Mouse (Mus musculus) hindbrain, postnatal 0 days (tissue): ENCODE measurements at regions not wholly inside any gene's neighbourhood (a gene's known extent, or its start where the extent isn't known, plus 50 kb on each side); places are given as distances from the start of the nearest gene placed in this dataset.

Source experiments
- ATAC-seq: fragments of 200-750 bp; cut with Nextera tagmentation; 2 replicates; pipeline ENCODE4 v1.8.0; 2017; ENCODE audit warnings: mild to moderate bottlenecking, moderate TSS enrichment, moderate library complexity
- DNase-seq: peaks from one replicate; pipeline ENCODE4 v3.0.0-alpha.2; 2015; ENCODE audit warnings: low spot score
- H3K27ac ChIP-seq: fragments of 300-500 bp; sonication (generic); 2 replicates; pipeline ENCODE4 v1.5.1; 2014; ENCODE audit warnings: mild to moderate bottlenecking
- H3K27me3 ChIP-seq: fragments of 300-500 bp; sonication (generic); 2 replicates; pipeline ENCODE4 v1.6.1; 2014; ENCODE audit warnings: low read length, mixed read lengths; ENCODE audit not compliant: insufficient read depth
- H3K36me3 ChIP-seq: fragments of 300-500 bp; sonication (generic); 2 replicates; pipeline ENCODE4 v1.6.1; 2014; ENCODE audit warnings: low read length, mixed read lengths; ENCODE audit not compliant: insufficient read depth
- H3K4me1 ChIP-seq: fragments of 300-500 bp; sonication (generic); 2 replicates; pipeline ENCODE4 v1.6.1; 2014; ENCODE audit warnings: antibody characterized with exemption, low read length, mixed read lengths; ENCODE audit not compliant: insufficient read depth
- H3K4me2 ChIP-seq: fragments of 300-500 bp; sonication (generic); 2 replicates; pipeline ENCODE4 v1.6.1; 2014; ENCODE audit warnings: low read depth, mild to moderate bottlenecking, low read length, moderate library complexity, mixed read lengths
- H3K4me3 ChIP-seq: fragments of 300-500 bp; sonication (generic); 2 replicates; pipeline ENCODE4 v1.5.1; 2014; ENCODE audit warnings: low read length
- H3K9ac ChIP-seq: fragments of 300-500 bp; sonication (generic); replicated peaks from 2 replicates; pipeline ENCODE4 v1.6.1; 2014; ENCODE audit warnings: mild to moderate bottlenecking, low read length, moderate library complexity, mixed read lengths
- H3K9me3 ChIP-seq: fragments of 300-500 bp; sonication (generic); 2 replicates; pipeline ENCODE4 v1.6.1; 2016; ENCODE audit warnings: low read length, mixed read lengths
- CTCF ChIP-seq: IDR thresholded peaks from 2 replicates; pipeline ENCODE4 v1.5.1; 2016; ENCODE audit warnings: antibody characterized with exemption, control low read depth, low read depth
- WGBS: fragments of 180-500 bp; shearing (Covaris S2); extraction: QIAGEN DNeasy Blood & Tissue Kit; methylation state at CpG from one replicate; pipeline ENCODE4 v1.1.7; 2014; 5-methylcytosine and 5-hydroxymethylcytosine counted together

DNA sequence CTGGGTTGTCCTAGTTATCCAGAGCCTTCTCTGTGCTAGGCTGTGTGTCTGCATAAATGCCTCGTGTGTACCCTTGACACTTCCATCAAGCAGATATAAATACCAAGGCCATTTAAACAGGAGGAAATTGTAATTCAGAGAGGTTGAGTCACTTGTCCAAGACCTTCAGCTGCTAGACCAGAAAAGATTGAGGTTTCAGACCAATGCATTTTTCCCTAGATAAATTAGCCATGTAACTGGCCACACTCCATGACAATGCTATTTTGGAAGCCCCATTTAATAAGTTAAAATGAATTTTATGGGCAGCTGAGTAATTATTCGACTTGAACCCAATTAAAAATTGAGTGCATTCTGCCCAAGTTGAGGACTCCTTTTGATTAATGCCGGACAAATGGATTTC, 509.6 kb downstream of the 1810013L24Rik start:
- peaks cover 3% of the 10 kb centered on the region; the same call in 1 of the 2 replicates for H3K4me1 ChIP-seq
- WGBS: 76% methylated on average over 3 of the region's 3 CpGs
- H3K4me3 ChIP-seq: no peak overlapping the region
- H3K27ac ChIP-seq: no peak overlapping the region
- no peak overlapping the region for H3K4me2 ChIP-seq
- H3K9me3 ChIP-seq: no peaks in the 10 kb centered on the region
- ATAC-seq: no peak
- DNase-seq: no peak
- no peaks in the 10 kb centered on the region for H3K36me3 ChIP-seq
- H3K27me3 ChIP-seq: no peaks in the 10 kb centered on the region
- no peak for TF ChIP-seq CTCF
- no peak overlapping the region for H3K9ac ChIP-seq

DNA sequence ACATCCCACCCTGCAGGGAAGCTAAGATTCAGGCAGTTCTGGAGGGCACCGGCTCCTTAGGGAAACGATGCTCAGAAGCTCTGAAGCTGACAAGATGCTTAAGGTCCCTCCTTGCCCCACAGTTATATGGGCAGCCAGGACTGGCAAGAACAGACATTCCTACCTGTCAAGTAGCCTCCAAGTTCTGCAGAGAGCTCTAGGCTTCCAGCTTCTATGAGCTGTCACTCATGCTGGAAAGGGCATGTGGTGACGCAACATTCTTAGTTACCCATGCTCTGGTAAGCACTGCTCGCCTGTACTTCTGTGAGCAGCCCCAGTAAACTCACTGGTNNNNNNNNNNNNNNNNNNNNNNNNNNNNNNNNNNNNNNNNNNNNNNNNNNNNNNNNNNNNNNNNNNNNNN, 511.3 kb downstream of the 1810013L24Rik start:
- Histone ChIP-seq H3K36me3 (no peaks in the 10 kb centered on the region), H3K27ac (no peak overlapping the region), H3K27me3 (no peaks in the 10 kb centered on the region), H3K4me3 (no peak overlapping the region), H3K9me3 (no peaks in the 10 kb centered on the region), H3K4me1 (peaks cover 1% of the 10 kb centered on the region; the same call in 1 of the 2 replicates), H3K4me2 (no peak overlapping the region), H3K9ac (no peak overlapping the region)
- no peak for DNase-seq
- 83% methylated on average over 4 of the region's 4 CpGs for WGBS
- no peak for TF ChIP-seq CTCF
- ATAC-seq: no peak

DNA sequence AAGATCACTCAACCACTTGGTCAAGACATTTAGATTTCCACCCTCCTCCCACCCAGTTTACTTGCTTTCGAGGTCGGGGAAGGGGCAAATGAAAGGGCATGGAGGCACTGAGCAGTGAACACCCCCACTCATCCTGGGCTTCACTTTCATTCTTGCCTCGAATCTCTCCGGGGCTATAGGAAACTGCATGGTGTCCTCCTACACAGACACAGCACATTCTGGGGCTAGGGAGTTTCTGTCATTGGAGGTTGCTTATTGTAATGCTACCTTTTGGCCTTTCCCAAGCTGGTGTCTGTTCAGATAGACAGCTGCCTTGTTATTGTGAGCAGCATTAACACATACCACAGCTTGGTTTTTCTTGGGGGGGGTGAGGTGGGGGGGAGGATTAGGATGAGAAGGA, 523.9 kb downstream of the 1810013L24Rik start:
- Histone ChIP-seq H3K9me3 (no peaks in the 10 kb centered on the region), H3K27ac (no peak overlapping the region), H3K4me3 (no peak overlapping the region), H3K4me2 (no peak overlapping the region), H3K36me3 (no peaks in the 10 kb centered on the region), H3K4me1 (no peaks in the 10 kb centered on the region), H3K27me3 (no peaks in the 10 kb centered on the region), H3K9ac (no peak overlapping the region)
- ATAC-seq (no peak), DNase-seq (no peak)
- no peak for TF ChIP-seq CTCF
- WGBS: 88% methylated on average over 4 of the region's 4 CpGs

DNA sequence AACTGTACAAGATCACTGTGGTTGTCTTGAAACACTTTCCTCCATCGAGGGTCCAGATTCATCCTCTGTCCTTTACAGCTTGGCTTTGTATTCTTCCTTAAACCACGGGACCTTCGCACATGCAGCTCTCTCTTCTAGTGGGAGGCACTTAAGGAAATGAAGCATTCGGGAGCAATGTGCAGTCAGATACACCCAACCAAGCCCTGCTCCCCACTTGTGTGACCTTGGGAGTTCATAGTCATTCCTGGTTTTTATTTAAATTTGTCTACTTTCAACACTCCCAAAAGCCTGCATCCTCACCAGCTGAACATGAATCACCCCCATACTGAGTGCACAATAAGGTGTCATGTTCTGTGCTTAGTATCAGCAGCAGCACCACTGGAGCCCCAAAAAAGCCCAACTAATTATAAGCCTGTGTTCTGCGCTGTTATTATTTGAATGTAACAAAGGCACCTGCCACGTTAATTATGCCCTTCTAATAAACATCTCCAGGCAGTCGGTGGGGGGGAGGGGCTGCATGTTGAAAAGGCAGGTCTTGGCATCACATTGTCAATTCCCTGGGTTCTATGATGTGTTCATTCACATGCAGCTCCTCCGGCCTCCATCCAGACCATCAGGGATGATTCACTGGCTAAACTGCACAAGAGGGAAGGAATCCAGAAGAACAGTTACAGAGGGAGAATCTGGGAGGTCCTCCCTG, 524.6 kb downstream of the 1810013L24Rik start:
- no peak for DNase-seq
- ATAC-seq: no peak
- no peak overlapping the region for H3K4me3 ChIP-seq

GRCm38 (mm10) chr16:9358651-9359050, 528.8 kb downstream of the 1810013L24Rik start:
- Histone ChIP-seq H3K27ac (no peak overlapping the region), H3K36me3 (no peaks in the 10 kb centered on the region), H3K9ac (no peak overlapping the region), H3K4me1 (no peaks in the 10 kb centered on the region), H3K27me3 (no peaks in the 10 kb centered on the region), H3K9me3 (no peaks in the 10 kb centered on the region), H3K4me2 (no peak overlapping the region), H3K4me3 (no peak overlapping the region)
- no peak for TF ChIP-seq CTCF
- ATAC-seq (no peak), DNase-seq (no peak)
- 83% methylated on average over 4 of the region's 4 CpGs for WGBS

More for the DNA sequence above, 524.6 kb downstream of the 1810013L24Rik start:
- WGBS: 63% methylated on average over 8 of the region's 8 CpGs
- Histone ChIP-seq H3K9ac (no peak overlapping the region), H3K4me1 (no peaks in the 10 kb centered on the region), H3K4me2 (no peak overlapping the region), H3K27me3 (no peaks in the 10 kb centered on the region), H3K9me3 (no peaks in the 10 kb centered on the region), H3K27ac (no peak overlapping the region), H3K36me3 (no peaks in the 10 kb centered on the region)
- no peak for TF ChIP-seq CTCF

DNA sequence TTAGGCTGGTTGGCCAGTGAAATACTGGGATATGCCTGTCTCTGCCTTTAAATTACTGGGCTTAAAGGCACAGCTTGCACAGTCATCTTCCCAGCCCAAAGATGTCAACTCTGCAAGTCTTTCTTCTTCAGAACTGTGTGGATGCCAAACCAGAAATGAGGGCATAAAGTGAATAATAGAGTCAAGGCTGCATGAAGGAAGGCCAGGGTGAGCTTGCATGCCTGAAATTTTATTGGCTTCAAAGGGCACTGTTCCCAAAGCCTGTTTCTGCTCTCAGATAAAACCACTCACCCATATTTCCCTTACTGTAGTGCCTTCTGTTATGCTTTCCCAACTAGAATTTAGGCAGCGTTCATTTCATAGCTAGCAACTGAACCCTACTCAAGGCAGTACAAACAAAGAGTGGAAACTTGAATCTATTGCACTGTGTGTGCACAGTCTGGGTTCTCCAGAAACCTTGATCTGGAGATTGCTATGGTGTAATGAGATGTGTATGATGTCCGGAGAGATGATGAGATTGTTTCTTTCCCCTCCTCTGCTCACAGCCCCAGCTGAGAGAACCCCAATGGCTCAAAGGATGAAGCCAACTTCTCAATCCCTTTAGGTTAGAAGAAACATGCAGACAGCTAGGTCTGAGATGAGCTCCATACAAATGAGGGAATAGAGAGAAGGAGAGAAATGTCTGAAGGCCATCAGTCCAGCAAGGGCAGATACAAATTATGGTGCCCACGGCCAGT, 529.7 kb downstream of the 1810013L24Rik start:
- no peaks in the 10 kb centered on the region for H3K9me3 ChIP-seq
- no peaks in the 10 kb centered on the region for H3K27me3 ChIP-seq
- TF ChIP-seq CTCF: no peak
- no peak overlapping the region for H3K27ac ChIP-seq
- ATAC-seq: no peak
- 90% methylated on average over 3 of the region's 3 CpGs for WGBS
- H3K4me1 ChIP-seq: no peaks in the 10 kb centered on the region
- no peak overlapping the region for H3K4me2 ChIP-seq
- H3K36me3 ChIP-seq: no peaks in the 10 kb centered on the region
- H3K4me3 ChIP-seq: no peak overlapping the region
- no peak for DNase-seq
- no peak overlapping the region for H3K9ac ChIP-seq

DNA sequence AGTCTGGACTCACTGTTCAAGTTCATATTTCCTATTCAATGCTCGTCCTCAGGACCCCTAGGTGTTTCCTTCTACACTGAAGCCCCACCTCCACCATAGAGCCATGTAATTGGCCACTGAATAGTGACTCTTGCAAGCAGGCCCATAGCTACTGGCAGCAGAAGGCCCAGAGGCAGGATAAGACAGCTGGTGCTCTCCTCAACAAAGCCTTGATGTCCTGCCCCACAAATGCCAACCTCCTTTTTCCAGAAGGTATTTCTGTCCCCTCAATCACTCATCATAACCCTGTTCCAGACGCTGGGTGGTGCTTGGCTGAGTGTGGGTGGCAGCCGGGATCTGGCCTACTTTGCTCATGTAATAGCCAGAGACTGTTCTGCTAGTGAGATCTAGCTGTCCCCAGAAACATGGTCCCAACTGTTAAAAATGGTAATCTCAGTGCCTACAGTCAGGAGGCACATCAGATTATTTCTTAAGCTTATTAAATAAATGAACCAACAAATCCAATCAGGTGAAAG, 530.9 kb downstream of the 1810013L24Rik start:
- no peak for ATAC-seq
- DNase-seq: no peak
- Histone ChIP-seq H3K4me2 (no peak overlapping the region), H3K4me3 (no peak overlapping the region), H3K9me3 (no peaks in the 10 kb centered on the region), H3K4me1 (no peaks in the 10 kb centered on the region), H3K27me3 (no peaks in the 10 kb centered on the region), H3K9ac (no peak overlapping the region), H3K36me3 (no peaks in the 10 kb centered on the region), H3K27ac (no peak overlapping the region)
- 79% methylated on average over 3 of the region's 3 CpGs for WGBS
- TF ChIP-seq CTCF: no peak
